Mouse (Mus musculus): ENCODE data around the gene Serpinb5. TPM values are rescaled to one million over a fixed set of nuclear protein-coding genes. Genes with fewer than 3 reads are reported as not detected.
"Not testable (repeated sequence)": the region's sequence is repeated elsewhere in the genome, so short reads cannot be mapped to it uniquely, and the experiment has no call there.

Gene Serpinb5
- polyA plus RNA-seq, 1 experiment from 2014 or later: 0.24 TPM

DNA sequence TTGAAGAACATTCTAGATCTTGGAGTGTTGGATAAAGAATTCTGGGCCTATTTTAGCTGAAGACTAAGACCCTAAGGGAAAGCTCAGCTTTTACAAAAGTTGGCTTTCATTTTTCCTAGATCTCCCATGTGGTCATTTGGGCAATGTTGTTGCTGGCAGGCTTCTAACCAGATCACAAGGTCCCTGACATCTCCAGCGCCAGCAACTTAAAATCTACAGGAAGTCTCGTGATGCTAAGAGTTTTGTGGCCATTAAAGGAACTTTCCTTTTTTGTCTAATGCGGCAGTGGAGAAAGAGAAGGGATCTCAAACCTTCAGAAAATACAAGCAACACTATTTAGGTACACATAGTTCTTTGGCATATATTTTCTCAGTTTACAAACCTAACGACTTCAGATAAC lies 21.8 kb downstream of the Serpinb5 start:
- ATAC-seq: no peak
- Histone ChIP-seq H3K36me3 (no peaks in the 10 kb centered on the region), H3K27me3 (no peaks in the 10 kb centered on the region), H3K27ac (no peak overlapping the region), H3K4me3 (replicated peaks) (no peak overlapping the region), H3K9me3 (no peaks in the 10 kb centered on the region), H3K9ac (replicated peaks) (no peak overlapping the region), H3K4me2 (replicated peaks) (no peak overlapping the region), H3K4me1 (replicated peaks) (no peaks in the 10 kb centered on the region)
- WGBS: 89% methylated on average over 4 of the region's 4 CpGs

DNA sequence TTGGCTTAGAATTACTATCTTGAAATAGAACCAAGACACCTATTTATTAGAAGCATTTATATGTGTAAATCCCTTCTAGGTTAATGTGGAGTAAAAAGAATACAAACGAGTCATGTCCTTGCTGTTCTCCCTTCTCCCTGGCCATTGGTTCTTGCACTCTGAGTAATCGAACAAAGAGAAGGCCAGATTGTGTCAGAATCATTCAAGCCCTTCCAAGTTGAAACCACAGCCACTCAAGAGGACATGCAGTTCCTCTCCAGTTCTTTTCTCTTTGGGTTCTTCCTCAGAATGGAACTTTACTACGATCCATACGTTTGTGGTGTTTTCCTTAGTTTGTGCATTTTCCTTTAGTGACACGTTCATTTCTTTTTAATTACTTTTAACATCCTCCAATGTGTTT lies 22.4 kb downstream of the Serpinb5 start:
- Histone ChIP-seq H3K4me1 (replicated peaks) (no peaks in the 10 kb centered on the region), H3K9ac (replicated peaks) (no peak overlapping the region), H3K36me3 (no peaks in the 10 kb centered on the region), H3K9me3 (no peaks in the 10 kb centered on the region), H3K27ac (no peak overlapping the region), H3K4me2 (replicated peaks) (no peak overlapping the region), H3K27me3 (no peaks in the 10 kb centered on the region), H3K4me3 (replicated peaks) (no peak overlapping the region)
- 80% methylated on average over 5 of the region's 5 CpGs for WGBS
- ATAC-seq: no peak

DNA sequence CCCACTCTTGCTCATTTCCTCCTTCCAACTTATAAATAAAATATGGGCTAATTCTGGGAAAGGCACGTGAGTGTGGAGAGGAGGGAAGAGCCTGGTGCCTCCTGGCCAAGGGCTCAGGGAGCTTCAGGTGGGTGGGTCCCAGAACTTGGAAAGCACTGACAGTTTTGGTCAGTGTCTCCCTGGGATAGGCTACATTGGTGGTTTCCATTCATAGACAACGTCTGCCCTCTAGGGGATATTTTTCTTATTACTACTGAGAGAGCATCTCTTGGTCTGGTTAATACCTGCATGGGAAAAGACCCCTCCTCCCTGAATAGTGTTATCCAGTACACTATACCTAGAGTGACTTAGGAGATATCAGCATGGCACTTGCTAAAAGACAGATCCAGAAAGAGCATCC lies 22.8 kb downstream of the Serpinb5 start:
- Histone ChIP-seq H3K9me3 (no peaks in the 10 kb centered on the region), H3K4me3 (replicated peaks) (no peak overlapping the region), H3K36me3 (no peaks in the 10 kb centered on the region), H3K27ac (no peak overlapping the region), H3K27me3 (no peaks in the 10 kb centered on the region), H3K4me1 (replicated peaks) (no peaks in the 10 kb centered on the region), H3K4me2 (replicated peaks) (no peak overlapping the region), H3K9ac (replicated peaks) (no peak overlapping the region)
- WGBS: 5% methylated on average over 2 of the region's 2 CpGs
- no peak for ATAC-seq

DNA sequence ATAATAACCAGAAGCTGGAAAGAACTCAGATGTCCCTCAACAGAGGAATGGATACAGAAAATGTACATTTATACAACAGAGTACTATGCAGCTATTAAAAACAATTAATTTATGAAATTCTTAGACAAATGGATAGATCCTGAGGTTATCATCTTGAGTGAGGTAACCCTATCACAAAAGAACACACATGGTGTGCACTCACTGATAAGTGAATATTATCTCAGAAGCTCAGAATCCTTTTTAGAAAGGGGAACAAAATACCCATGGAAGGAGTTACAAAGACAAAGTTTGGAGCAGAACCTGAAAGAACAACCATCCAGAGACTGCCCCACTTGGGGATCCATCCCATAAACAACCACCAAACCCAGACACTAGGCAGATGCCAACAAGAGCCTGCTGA lies 34.2 kb downstream of the Serpinb5 start:
- not testable (repeated sequence) for H3K4me1 ChIP-seq (replicated peaks); H3K27me3 ChIP-seq; ATAC-seq; H3K9me3 ChIP-seq; H3K4me2 ChIP-seq (replicated peaks); H3K36me3 ChIP-seq; H3K4me3 ChIP-seq (replicated peaks); H3K27ac ChIP-seq; H3K9ac ChIP-seq (replicated peaks)

DNA sequence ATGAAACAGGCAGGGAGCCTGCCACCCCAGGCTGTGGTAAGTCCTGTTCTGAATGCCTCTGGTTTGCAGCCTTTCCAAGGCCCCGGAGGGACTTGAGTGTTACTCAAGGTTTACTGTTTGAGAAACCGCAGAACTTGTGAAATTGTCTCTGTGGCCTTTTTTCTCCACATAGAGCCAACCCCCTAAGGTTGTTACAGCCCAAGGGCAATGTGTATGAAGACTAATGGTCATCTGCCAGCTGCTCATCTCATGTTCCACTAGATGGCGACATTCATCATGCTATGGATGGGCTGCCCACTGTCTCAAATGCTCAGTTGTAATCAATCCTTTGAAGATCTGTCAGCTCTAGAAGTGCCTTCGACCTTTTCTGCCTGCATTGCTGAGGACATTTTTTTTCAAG lies 40.4 kb downstream of the Serpinb5 start:
- Histone ChIP-seq H3K4me1 (replicated peaks) (no peaks in the 10 kb centered on the region), H3K27ac (no peak overlapping the region), H3K36me3 (no peaks in the 10 kb centered on the region), H3K4me2 (replicated peaks) (no peak overlapping the region), H3K4me3 (replicated peaks) (no peak overlapping the region), H3K27me3 (no peaks in the 10 kb centered on the region), H3K9ac (replicated peaks) (no peak overlapping the region), H3K9me3 (no peaks in the 10 kb centered on the region)
- 39% methylated on average over 4 of the region's 4 CpGs for WGBS
- ATAC-seq: peak; percentile 53; the same call in 1 of the 2 replicates

DNA sequence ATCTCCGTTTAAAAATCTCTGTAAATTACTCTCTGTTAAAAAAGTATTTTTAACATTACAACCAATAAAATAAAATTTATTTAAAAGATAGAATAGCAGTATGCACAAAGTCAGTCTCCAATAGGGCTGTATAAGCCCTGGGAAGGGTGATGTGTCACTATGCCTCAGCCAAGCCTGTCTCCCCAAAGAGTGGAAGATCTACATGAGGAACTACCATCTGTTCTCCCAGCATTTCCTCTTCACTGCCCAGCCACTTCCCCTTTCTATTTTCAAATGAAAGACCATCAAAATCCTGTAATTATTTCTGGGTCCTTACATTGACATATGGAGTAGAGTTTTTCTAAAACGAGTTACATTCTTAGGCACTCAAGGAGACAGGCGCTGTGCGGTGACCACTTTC lies 71.0 kb downstream of the Serpinb5 start:
- no peaks in the 10 kb centered on the region for H3K36me3 ChIP-seq
- H3K4me1 ChIP-seq (replicated peaks): no peaks in the 10 kb centered on the region
- 87% methylated on average over 4 of the region's 4 CpGs for WGBS
- H3K9ac ChIP-seq (replicated peaks): no peak overlapping the region
- no peaks in the 10 kb centered on the region for H3K9me3 ChIP-seq
- no peak overlapping the region for H3K27ac ChIP-seq
- no peaks in the 10 kb centered on the region for H3K27me3 ChIP-seq
- no peak overlapping the region for H3K4me2 ChIP-seq (replicated peaks)
- no peak for ATAC-seq
- H3K4me3 ChIP-seq (replicated peaks): no peak overlapping the region

Other genes starting within 250 kb of the Serpinb5 start
- gene Bcl2, start 146.9 kb upstream of the Serpinb5 start, polyA plus RNA-seq (2015; fragmentation: Nextera tagmentation; extraction: Ambion mirVana): 11.5 and 11.8 TPM in 2 replicates
- gene Kdsr, start 101.4 kb upstream of the Serpinb5 start, polyA plus RNA-seq (2015; fragmentation: Nextera tagmentation; extraction: Ambion mirVana): 13.0 and 13.3 TPM in 2 replicates
- 40.4 and 42.7 TPM in 2 replicates for gene Vps4b, start 64.4 kb upstream of the Serpinb5 start, polyA plus RNA-seq (2015; fragmentation: Nextera tagmentation; extraction: Ambion mirVana)
- gene Serpinb12, start 73.3 kb downstream of the Serpinb5 start, polyA plus RNA-seq (2015; fragmentation: Nextera tagmentation; extraction: Ambion mirVana): not detected in 2 replicates
- not detected in 2 replicates for gene Serpinb13, start 119.8 kb downstream of the Serpinb5 start, polyA plus RNA-seq (2015; fragmentation: Nextera tagmentation; extraction: Ambion mirVana)
- not detected in 2 replicates for gene Serpinb3a, start 191.1 kb downstream of the Serpinb5 start, polyA plus RNA-seq (2015; fragmentation: Nextera tagmentation; extraction: Ambion mirVana)
- not detected in 2 replicates for gene Serpinb3d, start 222.3 kb downstream of the Serpinb5 start, polyA plus RNA-seq (2015; fragmentation: Nextera tagmentation; extraction: Ambion mirVana)